Mouse (Mus musculus): ENCODE results near the gene Noto. TPM values are rescaled to one million over a fixed set of nuclear protein-coding genes. Genes with fewer than 3 reads are reported as not detected.

Gene Noto
- polyA plus RNA-seq, 1 experiment from 2014 or later, result not detected

DNA sequence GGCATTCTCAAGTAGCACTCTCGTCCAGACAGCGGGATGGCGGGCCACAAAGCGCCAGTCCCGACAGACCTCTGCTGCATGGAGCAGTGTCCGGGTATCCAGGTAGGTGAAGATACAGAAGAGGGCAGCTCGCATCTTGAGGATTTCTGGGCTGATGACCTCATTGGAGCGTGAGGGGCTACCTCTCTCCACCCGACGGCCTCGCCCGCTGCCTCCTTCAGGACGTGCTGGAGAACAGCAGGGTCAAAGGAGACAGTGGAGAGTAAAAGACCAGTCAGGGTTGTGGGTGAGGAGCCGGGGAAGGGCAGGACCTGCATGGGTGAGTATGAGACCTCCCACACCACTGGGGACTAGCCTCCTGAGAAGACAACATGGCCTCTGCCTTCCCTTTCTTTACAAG, 54.7 kb downstream of the Noto start:
- Histone ChIP-seq H3K9ac (replicated peaks; ENCODE audit: low read length) (no peak overlapping the region), H3K36me3 (ENCODE audit: control insufficient read depth, insufficient read depth, low read length) (peaks cover 33% of the 10 kb centered on the region), H3K4me3 (replicated peaks; ENCODE audit: low read depth, low read length) (no peak overlapping the region), H3K4me2 (ENCODE audit: low read length) (no peak overlapping the region), H3K27me3 (ENCODE audit: control insufficient read depth, insufficient read depth, low read length) (peaks cover 3% of the 10 kb centered on the region; the same call in 1 of the 2 replicates), H3K27ac (replicated peaks; ENCODE audit: low read depth, low read length) (no peak overlapping the region), H3K9me3 (ENCODE audit: control insufficient read depth, low read length) (no peaks in the 10 kb centered on the region), H3K4me1 (ENCODE audit: control insufficient read depth, insufficient read depth, low read length) (no peaks in the 10 kb centered on the region)
- ATAC-seq (ENCODE audit: low FRiP score, low TSS enrichment) (no peak), DNase-seq (no peak)
- WGBS, result 57% methylated on average over 14 of the region's 14 CpGs

Other genes with a start within 250 kb of the Noto start
- gene Emx1, start 236.4 kb upstream of the Noto start, polyA plus RNA-seq (2014; fragmentation: Nextera tagmentation; extraction: Ambion mirVana), result 1.1 and 1.6 TPM in 2 replicates
- gene Sfxn5, start 90.5 kb upstream of the Noto start, polyA plus RNA-seq (2014; fragmentation: Nextera tagmentation; extraction: Ambion mirVana), result 15.6 and 24.0 TPM in 2 replicates
- 15.0 and 15.7 TPM in 2 replicates for gene Rab11fip5, start 49.3 kb upstream of the Noto start, polyA plus RNA-seq (2014; fragmentation: Nextera tagmentation; extraction: Ambion mirVana)
- 54.0 and 55.9 TPM in 2 replicates for gene Smyd5, start 8.1 kb downstream of the Noto start, polyA plus RNA-seq (2014; fragmentation: Nextera tagmentation; extraction: Ambion mirVana)
- gene Cct7, start 27.6 kb downstream of the Noto start, polyA plus RNA-seq (2014; fragmentation: Nextera tagmentation; extraction: Ambion mirVana), result 589 and 591 TPM in 2 replicates
- 15.0 and 18.5 TPM in 2 replicates for gene Pradc1, start 28.1 kb downstream of the Noto start, polyA plus RNA-seq (2014; fragmentation: Nextera tagmentation; extraction: Ambion mirVana)
- gene Fbxo41, start 79.1 kb downstream of the Noto start, polyA plus RNA-seq (2014; fragmentation: Nextera tagmentation; extraction: Ambion mirVana), result 10.1 and 11.4 TPM in 2 replicates
- gene Egr4, start 89.7 kb downstream of the Noto start, polyA plus RNA-seq (2014; fragmentation: Nextera tagmentation; extraction: Ambion mirVana), result not detected in 2 replicates
- gene Alms1, start 163.6 kb downstream of the Noto start, polyA plus RNA-seq (2014; fragmentation: Nextera tagmentation; extraction: Ambion mirVana), result 6.1 and 6.7 TPM in 2 replicates